Mouse (Mus musculus): ENCODE measurements around the gene Ttll5. TPM values are rescaled to one million over a fixed set of nuclear protein-coding genes. Genes with fewer than 3 reads are reported as not detected.

The Ttll5 gene
- polyA plus RNA-seq, 2 experiments = 5.6 to 6.4 TPM

GRCm38 (mm10) chr12:85928513-85928912 lies 104.1 kb downstream of the Ttll5 start:
- DNase-seq (ENCODE audit: low read depth in 3 of 3, low spot score in 3 of 3) (no peak), ATAC-seq (ENCODE audit: insufficient read depth) (no peak)
- TF ChIP-seq CTCF (IDR thresholded peaks at IDR 0.05; ENCODE audit: low read depth) (no peak), EP300 (IDR thresholded peaks at IDR 0.05; ENCODE audit: low read depth) (no peak)
- H3K27me3 ChIP-seq (ENCODE audit: control insufficient read depth, insufficient read depth, low read length) = no peaks in the 10 kb centered on the region
- no peaks in the 10 kb centered on the region for H3K4me1 ChIP-seq (replicated peaks; ENCODE audit: control insufficient read depth in 2 of 2, insufficient read depth in 2 of 2, low read length in 1 of 2)
- H3K4me3 ChIP-seq (ENCODE audit: insufficient read depth in 1 of 2, low read depth in 2 of 2, low read length in 2 of 2) = no peak overlapping the region
- 80% methylated on average over 10 of the region's 10 CpGs for WGBS (ENCODE audit: insufficient replicate concordance)
- H3K9me3 ChIP-seq (ENCODE audit: control insufficient read depth, low read length) = no peaks in the 10 kb centered on the region
- no peak overlapping the region for H3K9ac ChIP-seq (replicated peaks)
- H3K27ac ChIP-seq = no peak overlapping the region
- no peak overlapping the region for H3K4me2 ChIP-seq (ENCODE audit: low read depth)
- peaks cover 5% of the 10 kb centered on the region for H3K36me3 ChIP-seq (replicated peaks; ENCODE audit: control insufficient read depth, insufficient read depth, low read depth)

DNA sequence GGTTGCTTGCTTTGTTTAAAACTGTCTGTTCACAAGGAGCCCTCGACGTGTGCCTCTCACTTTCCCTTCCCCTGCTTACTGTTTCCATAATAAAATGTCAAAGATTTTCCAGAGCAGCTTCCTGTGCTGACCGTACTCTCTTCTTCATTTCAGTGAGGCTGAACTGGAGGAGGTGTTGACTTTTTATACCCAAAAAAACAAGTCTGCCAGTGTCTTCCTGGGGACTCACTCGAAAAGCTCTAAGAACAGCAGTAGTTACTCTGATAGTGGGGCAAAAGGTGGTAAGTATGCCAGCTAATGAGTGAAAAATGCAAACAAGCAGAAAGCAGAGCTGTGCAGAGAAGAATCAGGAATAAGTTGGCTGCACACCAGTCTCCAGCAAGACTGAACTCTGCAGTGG lies 105.3 kb downstream of the Ttll5 start:
- Histone ChIP-seq H3K27me3 (ENCODE audit: control insufficient read depth, insufficient read depth, low read length) (no peaks in the 10 kb centered on the region), H3K4me1 (replicated peaks; ENCODE audit: control insufficient read depth in 2 of 2, insufficient read depth in 2 of 2, low read length in 1 of 2) (no peaks in the 10 kb centered on the region), H3K9me3 (ENCODE audit: control insufficient read depth, low read length) (no peaks in the 10 kb centered on the region), H3K9ac (replicated peaks) (no peak overlapping the region), H3K4me3 (ENCODE audit: insufficient read depth in 1 of 2, low read depth in 2 of 2, low read length in 2 of 2) (no peak overlapping the region), H3K4me2 (ENCODE audit: low read depth) (no peak overlapping the region), H3K27ac (no peak overlapping the region), H3K36me3 (replicated peaks; ENCODE audit: control insufficient read depth, insufficient read depth, low read depth) (peaks cover 6% of the 10 kb centered on the region)
- DNase-seq (ENCODE audit: low read depth in 3 of 3, low spot score in 3 of 3) (no peak), ATAC-seq (ENCODE audit: insufficient read depth) (no peak)
- WGBS (ENCODE audit: insufficient replicate concordance) = 72% methylated on average over 4 of the region's 4 CpGs
- no peak for TF ChIP-seq CTCF (IDR thresholded peaks at IDR 0.05; ENCODE audit: low read depth)
- TF ChIP-seq EP300 (IDR thresholded peaks at IDR 0.05; ENCODE audit: low read depth) = no peak

DNA sequence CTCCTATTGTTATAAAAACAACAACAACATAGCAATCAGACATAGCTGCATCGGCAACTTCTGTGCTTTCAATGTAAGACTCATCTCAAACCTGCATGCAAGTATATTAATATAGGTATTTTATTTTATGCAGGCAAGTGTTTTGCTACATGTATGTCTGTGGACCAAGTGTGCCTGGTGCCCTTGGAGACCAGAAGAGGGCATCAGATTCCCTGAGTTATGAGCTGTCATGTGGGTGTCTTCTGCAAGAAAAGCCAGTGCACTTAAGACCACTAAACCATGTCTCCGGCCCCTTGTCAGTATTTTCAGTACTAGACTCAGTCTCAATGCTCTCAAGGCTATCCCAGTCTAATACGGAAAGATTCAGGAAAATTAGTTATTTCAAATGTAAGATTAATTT lies 106.3 kb downstream of the Ttll5 start:
- peaks cover 6% of the 10 kb centered on the region for H3K36me3 ChIP-seq (replicated peaks; ENCODE audit: control insufficient read depth, insufficient read depth, low read depth)
- H3K4me1 ChIP-seq (replicated peaks; ENCODE audit: control insufficient read depth in 2 of 2, insufficient read depth in 2 of 2, low read length in 1 of 2) = no peaks in the 10 kb centered on the region
- H3K27ac ChIP-seq = no peak overlapping the region
- ATAC-seq (ENCODE audit: insufficient read depth) (no peak), DNase-seq (ENCODE audit: low read depth in 3 of 3, low spot score in 3 of 3) (no peak)
- H3K27me3 ChIP-seq (ENCODE audit: control insufficient read depth, insufficient read depth, low read length) = no peaks in the 10 kb centered on the region
- 74% methylated on average over 3 of the region's 3 CpGs for WGBS (ENCODE audit: insufficient replicate concordance)
- TF ChIP-seq CTCF (IDR thresholded peaks at IDR 0.05; ENCODE audit: low read depth) (no peak), EP300 (IDR thresholded peaks at IDR 0.05; ENCODE audit: low read depth) (no peak)
- no peak overlapping the region for H3K9ac ChIP-seq (replicated peaks)
- no peak overlapping the region for H3K4me2 ChIP-seq (ENCODE audit: low read depth)
- H3K4me3 ChIP-seq (ENCODE audit: insufficient read depth in 1 of 2, low read depth in 2 of 2, low read length in 2 of 2) = no peak overlapping the region
- no peaks in the 10 kb centered on the region for H3K9me3 ChIP-seq (ENCODE audit: control insufficient read depth, low read length)

GRCm38 (mm10) chr12:85933241-85933640 lies 108.8 kb downstream of the Ttll5 start:
- TF ChIP-seq CTCF (IDR thresholded peaks at IDR 0.05; ENCODE audit: low read depth) = no peak
- no peak for TF ChIP-seq EP300 (IDR thresholded peaks at IDR 0.05; ENCODE audit: low read depth)
- Histone ChIP-seq H3K9me3 (ENCODE audit: control insufficient read depth, low read length) (no peaks in the 10 kb centered on the region), H3K4me3 (ENCODE audit: insufficient read depth in 1 of 2, low read depth in 2 of 2, low read length in 2 of 2) (no peak overlapping the region), H3K27ac (no peak overlapping the region), H3K36me3 (replicated peaks; ENCODE audit: control insufficient read depth, insufficient read depth, low read depth) (peaks cover 6% of the 10 kb centered on the region), H3K4me2 (ENCODE audit: low read depth) (no peak overlapping the region), H3K9ac (replicated peaks) (no peak overlapping the region), H3K27me3 (ENCODE audit: control insufficient read depth, insufficient read depth, low read length) (no peaks in the 10 kb centered on the region), H3K4me1 (replicated peaks; ENCODE audit: control insufficient read depth in 2 of 2, insufficient read depth in 2 of 2, low read length in 1 of 2) (no peaks in the 10 kb centered on the region)
- 86% methylated on average over 10 of the region's 10 CpGs for WGBS (ENCODE audit: insufficient replicate concordance)
- no peak for DNase-seq (ENCODE audit: low read depth in 3 of 3, low spot score in 3 of 3)
- no peak for ATAC-seq (ENCODE audit: insufficient read depth)

DNA sequence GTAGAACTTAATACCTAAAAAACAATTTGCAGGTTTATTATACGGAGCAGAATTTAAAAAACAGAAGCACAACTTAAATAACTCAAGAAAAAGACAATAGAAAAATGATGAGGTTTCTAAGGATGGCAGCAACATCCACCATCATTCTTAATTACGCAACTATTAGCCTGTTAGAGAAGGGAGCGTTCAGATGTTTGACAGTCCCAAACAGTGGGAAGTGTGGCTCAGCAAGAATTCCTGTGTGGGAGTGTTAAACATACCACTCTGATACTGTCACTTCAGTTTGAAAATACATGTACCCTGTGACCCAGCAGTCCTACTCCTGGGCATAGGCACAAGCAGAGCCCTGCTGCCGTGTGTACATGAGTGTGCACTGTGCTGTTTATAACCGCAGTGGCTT lies 112.9 kb downstream of the Ttll5 start:
- ATAC-seq (ENCODE audit: insufficient read depth) (no peak), DNase-seq (ENCODE audit: low read depth in 3 of 3, low spot score in 3 of 3) (no peak)
- Histone ChIP-seq H3K36me3 (replicated peaks; ENCODE audit: control insufficient read depth, insufficient read depth, low read depth) (peaks cover 6% of the 10 kb centered on the region), H3K27ac (no peak overlapping the region), H3K4me1 (replicated peaks; ENCODE audit: control insufficient read depth in 2 of 2, insufficient read depth in 2 of 2, low read length in 1 of 2) (no peaks in the 10 kb centered on the region), H3K9me3 (ENCODE audit: control insufficient read depth, low read length) (no peaks in the 10 kb centered on the region), H3K4me3 (ENCODE audit: insufficient read depth in 1 of 2, low read depth in 2 of 2, low read length in 2 of 2) (no peak overlapping the region), H3K9ac (replicated peaks) (no peak overlapping the region), H3K27me3 (ENCODE audit: control insufficient read depth, insufficient read depth, low read length) (no peaks in the 10 kb centered on the region), H3K4me2 (ENCODE audit: low read depth) (no peak overlapping the region)
- WGBS (ENCODE audit: insufficient replicate concordance) = 77% methylated on average over 5 of the region's 5 CpGs
- TF ChIP-seq EP300 (IDR thresholded peaks at IDR 0.05; ENCODE audit: low read depth) (no peak), CTCF (IDR thresholded peaks at IDR 0.05; ENCODE audit: low read depth) (no peak)

Measured in liver, embryonic 14.5 days (tissue).